Comparison of ENCODE assay signal across 9 mouse cellular contexts in the genomic region with DNA sequence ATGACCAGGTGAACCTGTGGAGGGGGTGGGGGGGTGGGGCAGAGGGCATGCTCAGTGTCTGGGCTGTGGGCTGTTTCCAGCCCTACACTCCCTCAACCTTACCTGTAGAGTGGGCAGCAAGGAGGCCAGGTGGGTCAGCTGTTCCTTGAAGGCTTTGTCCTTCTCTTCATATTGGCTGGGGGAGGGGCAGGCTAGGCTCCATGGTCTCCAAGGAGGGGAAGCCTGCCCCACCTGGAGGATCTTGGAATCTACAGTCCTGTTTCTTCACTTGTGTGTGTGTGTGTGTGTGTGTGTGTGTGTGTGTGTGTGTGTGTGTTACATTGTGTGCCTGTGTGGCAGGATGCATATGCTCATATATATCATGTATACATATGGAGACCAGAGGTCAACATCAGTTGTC. TPM values are rescaled to one million over a fixed set of nuclear protein-coding genes. Genes with fewer than 3 reads are reported as not detected.
DNase-seq lines count a peak whose midpoint lies in the region; ATAC-seq lines count a peak whose summit lies in the region.
"Had no signal": no experiment of that assay in that cellular context is flagged by ENCODE, and none has a peak within 500 bp of the region (broad histone marks: within the 10 kb centered on the region; RNA-seq: fewer than 3 reads in every experiment).

No protein-coding gene starts in this region.

- peaks cover 46% of the 10 kb centered on the region for H3K4me1 ChIP-seq in midbrain, embryonic 10.5 days
- H3K4me1 ChIP-seq in midbrain, embryonic 11.5 days (ENCODE audit: control insufficient read depth, insufficient read depth, low read length): peaks cover 11% of the 10 kb centered on the region
- H3K4me1 ChIP-seq in hindbrain, embryonic 16.5 days (ENCODE audit: control insufficient read depth, insufficient read depth, low read depth, low read length): peaks cover 18% of the 10 kb centered on the region

- H3K4me2 ChIP-seq in midbrain, embryonic 11.5 days: no peak overlapping the region
- peak overlapping the region; percentile 63 for H3K4me2 ChIP-seq in hindbrain, embryonic 16.5 days (ENCODE audit: low read length)

- no peak overlapping the region for H3K27ac ChIP-seq in midbrain, embryonic 10.5 days (replicated peaks)
- H3K27ac ChIP-seq in midbrain, embryonic 11.5 days (ENCODE audit: low read depth, low read length): no peak overlapping the region
- H3K27ac ChIP-seq in hindbrain, embryonic 16.5 days (ENCODE audit: low read depth, low read length): no peak overlapping the region

- peak; percentile 55 for DNase-seq in embryo, embryonic 10 days (ENCODE audit: low spot score)
- DNase-seq in embryo, embryonic 9.5 days (ENCODE audit: extremely low spot score): no peak
- no peak for DNase-seq in midbrain, embryonic 10.5 days (ENCODE audit: low spot score)
- no peak for DNase-seq in midbrain, embryonic 11.5 days (ENCODE audit: low spot score, missing footprints)
- DNase-seq in retina, embryonic 14.5 days (ENCODE audit: low spot score): peak; percentile 58
- no peak for DNase-seq in adrenal gland, postnatal 25 days
- DNase-seq: spleen, adult 18-20 months had no signal

- no peaks in the 10 kb centered on the region for H3K9me3 ChIP-seq in midbrain, embryonic 10.5 days (replicated peaks)
- H3K9me3 ChIP-seq in midbrain, embryonic 11.5 days (ENCODE audit: control insufficient read depth, low read length): no peaks in the 10 kb centered on the region
- no peaks in the 10 kb centered on the region for H3K9me3 ChIP-seq in hindbrain, embryonic 16.5 days (ENCODE audit: control insufficient read depth, low read length)

- H3K36me3 ChIP-seq in midbrain, embryonic 10.5 days: no peaks in the 10 kb centered on the region; the same call in 1 of the 2 replicates
- H3K36me3 ChIP-seq in midbrain, embryonic 11.5 days (ENCODE audit: control insufficient read depth, insufficient read depth, low read length): no peaks in the 10 kb centered on the region
- peaks cover under 1% of the 10 kb centered on the region; the same call in 1 of the 2 replicates for H3K36me3 ChIP-seq in hindbrain, embryonic 16.5 days (ENCODE audit: control insufficient read depth, insufficient read depth, low read length)

- no peak overlapping the region for H3K9ac ChIP-seq in midbrain, embryonic 11.5 days (ENCODE audit: low read length)
- H3K9ac ChIP-seq in hindbrain, embryonic 16.5 days (ENCODE audit: low read depth, low read length): no peak overlapping the region

- H3K4me3 ChIP-seq in midbrain, embryonic 10.5 days: peak overlapping the region; percentile 52; the same call in 1 of the 2 replicates
- no peak overlapping the region for H3K4me3 ChIP-seq in midbrain, embryonic 11.5 days (ENCODE audit: low read depth, low read length)
- H3K4me3 ChIP-seq in hindbrain, embryonic 16.5 days (ENCODE audit: low read length): peak overlapping the region; percentile 38

- H3K27me3 ChIP-seq in midbrain, embryonic 10.5 days (ENCODE audit: low read depth, poor library complexity, severe bottlenecking): peaks cover 94% of the 10 kb centered on the region
- peaks cover 79% of the 10 kb centered on the region for H3K27me3 ChIP-seq in midbrain, embryonic 11.5 days (ENCODE audit: control insufficient read depth, insufficient read depth, low read length)
- peaks cover 64% of the 10 kb centered on the region for H3K27me3 ChIP-seq in hindbrain, embryonic 16.5 days (replicated peaks; ENCODE audit: control insufficient read depth, insufficient read depth, low read length)

- no peak for ATAC-seq in midbrain, embryonic 11.5 days (ENCODE audit: low FRiP score)
- no peak for ATAC-seq in hindbrain, embryonic 16.5 days
- ATAC-seq in frontal cortex, adult (ENCODE audit: low TSS enrichment): no peak

RNA-seq across cellular contexts. Expression of a gene that starts 4.9 kb away (rescaled TPM):
- 1.5 and 2.4 TPM in 2 replicates for polyA plus RNA-seq in midbrain, embryonic 10.5 days (2016; fragmentation: Nextera tagmentation; extraction: Ambion mirVana)
- 1.1 and 1.7 TPM in 2 replicates for polyA plus RNA-seq in midbrain, embryonic 11.5 days (2014; fragmentation: Nextera tagmentation; extraction: Ambion mirVana)
- 9.0 and 10.6 TPM in 2 replicates for polyA plus RNA-seq in hindbrain, embryonic 16.5 days (2015; fragmentation: Nextera tagmentation; extraction: Ambion mirVana)
- total RNA-seq in adrenal gland, postnatal 25 days (2021): 1.1 TPM in 1 of 2 replicates, not detected in the other

RNA-seq across cellular contexts. Expression of a gene that starts 11.6 kb away (rescaled TPM):
- polyA plus RNA-seq in midbrain, embryonic 10.5 days (2016; fragmentation: Nextera tagmentation; extraction: Ambion mirVana): 282 and 358 TPM in 2 replicates
- 357 and 368 TPM in 2 replicates for polyA plus RNA-seq in midbrain, embryonic 11.5 days (2014; fragmentation: Nextera tagmentation; extraction: Ambion mirVana)
- 125 and 138 TPM in 2 replicates for polyA plus RNA-seq in hindbrain, embryonic 16.5 days (2015; fragmentation: Nextera tagmentation; extraction: Ambion mirVana)
- total RNA-seq in adrenal gland, postnatal 25 days (2021): 458 and 532 TPM in 2 replicates

RNA-seq across cellular contexts. Expression of a gene that starts 16.9 kb away (rescaled TPM):
- 26.8 and 27.6 TPM in 2 replicates for polyA plus RNA-seq in midbrain, embryonic 10.5 days (2016; fragmentation: Nextera tagmentation; extraction: Ambion mirVana)
- 18.1 and 19.8 TPM in 2 replicates for polyA plus RNA-seq in midbrain, embryonic 11.5 days (2014; fragmentation: Nextera tagmentation; extraction: Ambion mirVana)
- 17.2 and 22.2 TPM in 2 replicates for polyA plus RNA-seq in hindbrain, embryonic 16.5 days (2015; fragmentation: Nextera tagmentation; extraction: Ambion mirVana)
- total RNA-seq in adrenal gland, postnatal 25 days (2021): 44.9 and 48.7 TPM in 2 replicates

RNA-seq across cellular contexts. Expression of a gene that starts 22.5 kb away (rescaled TPM):
- 26.3 and 30.9 TPM in 2 replicates for polyA plus RNA-seq in midbrain, embryonic 10.5 days (2016; fragmentation: Nextera tagmentation; extraction: Ambion mirVana)
- 8.6 and 12.6 TPM in 2 replicates for polyA plus RNA-seq in midbrain, embryonic 11.5 days (2014; fragmentation: Nextera tagmentation; extraction: Ambion mirVana)
- 0.11 and 0.50 TPM in 2 replicates for polyA plus RNA-seq in hindbrain, embryonic 16.5 days (2015; fragmentation: Nextera tagmentation; extraction: Ambion mirVana)
- not detected in 2 replicates for total RNA-seq in adrenal gland, postnatal 25 days (2021)

RNA-seq across cellular contexts. Expression of a gene that starts 24.5 kb away (rescaled TPM):
- 0.07 and 0.12 TPM in 2 replicates for polyA plus RNA-seq in midbrain, embryonic 10.5 days (2016; fragmentation: Nextera tagmentation; extraction: Ambion mirVana)
- polyA plus RNA-seq in midbrain, embryonic 11.5 days (2014; fragmentation: Nextera tagmentation; extraction: Ambion mirVana): 0.56 and 0.66 TPM in 2 replicates
- polyA plus RNA-seq in hindbrain, embryonic 16.5 days (2015; fragmentation: Nextera tagmentation; extraction: Ambion mirVana): 46.7 and 47.7 TPM in 2 replicates
- 4.2 and 9.5 TPM in 2 replicates for total RNA-seq in adrenal gland, postnatal 25 days (2021)

Comparison
In these comparisons a context has a peak if more than half of its experiments do, and no peak if none do; other contexts are left out.
1. DNase-seq: peak in embryo, embryonic 10 days (single experiment) and retina, embryonic 14.5 days (single experiment); none in embryo, embryonic 9.5 days (single experiment), midbrain, embryonic 10.5 days (single experiment), midbrain, embryonic 11.5 days (single experiment) and adrenal gland, postnatal 25 days (single experiment).